Mouse (Mus musculus) G1E (cell line): Measurements from ENCODE around the gene Chaf1a. TPM values are rescaled to one million over a fixed set of nuclear protein-coding genes. Genes with fewer than 3 reads are reported as not detected.

Experiments
- ATAC-seq: 2 replicates; pipeline ENCODE4 v1.8.0; 2016; ENCODE audit warnings: mild to moderate bottlenecking; ENCODE audit not compliant: insufficient number of reproducible peaks, poor library complexity, low FRiP score, severe bottlenecking; ENCODE audit errors: extremely low read depth
- DNase-seq: peaks from one replicate; pipeline ENCODE4 v3.0.0; 2012; ENCODE audit warnings: low spot score
- H3K27me3 ChIP-seq: 2 replicates; pipeline ENCODE4 v1.6.1; 2012; ENCODE audit warnings: mild to moderate bottlenecking, low read length, inconsistent platforms; ENCODE audit not compliant: insufficient read depth
- H3K36me3 ChIP-seq: replicated peaks from 2 replicates; pipeline ENCODE3; 2012; ENCODE audit warnings: mild to moderate bottlenecking, inconsistent platforms
- H3K4me1 ChIP-seq: 2 replicates; pipeline ENCODE4 v1.6.1; 2012; ENCODE audit warnings: low read depth, low read length, inconsistent platforms, mixed read lengths; ENCODE audit not compliant: insufficient read depth
- H3K4me3 ChIP-seq: 2 replicates; pipeline ENCODE4 v1.5.1; 2012; ENCODE audit warnings: low read depth, mild to moderate bottlenecking, inconsistent platforms, low read length, moderate library complexity, mixed read lengths
- H3K9me3 ChIP-seq: replicated peaks from 2 replicates; pipeline ENCODE4 v1.6.1; 2012; ENCODE audit warnings: inconsistent platforms
- CTCF ChIP-seq: IDR thresholded peaks from 2 replicates; pipeline ENCODE4 v1.5.1; 2012; ENCODE audit warnings: low read depth, low read length, inconsistent platforms, mixed read lengths
- GATA1 ChIP-seq: IDR thresholded peaks from 2 replicates; pipeline ENCODE4 v1.6.1; 2012; ENCODE audit warnings: borderline replicate concordance, low read length, inconsistent platforms, mixed read lengths
- GATA2 ChIP-seq: IDR thresholded peaks from 2 replicates; pipeline ENCODE4 v1.6.1; 2012; ENCODE audit warnings: low read depth, low read length, inconsistent platforms, borderline replicate concordance
- POLR2AphosphoS5 ChIP-seq: IDR thresholded peaks from 2 replicates; pipeline ENCODE4 v1.6.1; 2012; ENCODE audit warnings: low read depth, low read length, inconsistent platforms; ENCODE audit not compliant: insufficient replicate concordance
- TAL1 ChIP-seq: conservative IDR thresholded peaks from 2 replicates; pipeline ENCODE4 v1.6.1; 2012; ENCODE audit warnings: low read depth, low read length, inconsistent platforms, mixed read lengths
- polyA plus RNA-seq: library from polyadenylated mRNA; stranded (reverse); fragments of >175 nt; gene quantifications from 2 replicates; pipeline ENCODE4 v1.2.3, GENCODE M21; 2012
- total RNA-seq, 2 experiments: library from RNA; stranded (forward) in 1 of 2; stranded (reverse) in 1 of 2; fragments of 200-1000 nt in 1 of 2; fragments of >200 nt in 1 of 2; fragmentation: Nextera tagmentation in 1 of 2; gene quantifications; 2 replicates each; pipeline ENCODE4 v1.2.3; 2014 to 2017

Gene Chaf1a
- total and polyA plus RNA-seq, 3 experiments: 31.2 to 143 (median 31.3) TPM

GRCm38 (mm10) chr17:56106981-56107380 lies 66.7 kb downstream of the Chaf1a start:
- Histone ChIP-seq H3K4me3 (no peak overlapping the region), H3K36me3 (peaks cover 63% of the 10 kb centered on the region), H3K27me3 (no peaks in the 10 kb centered on the region), H3K4me1 (peaks cover 3% of the 10 kb centered on the region; the same call in 1 of the 2 replicates), H3K9me3 (no peaks in the 10 kb centered on the region)
- ATAC-seq: no peak
- no peak for TF ChIP-seq GATA1
- TF ChIP-seq POLR2AphosphoS5: no peak
- no peak for TF ChIP-seq CTCF
- no peak for TF ChIP-seq GATA2
- TF ChIP-seq TAL1: no peak
- no peak for DNase-seq

- Histone ChIP-seq H3K36me3 (peaks cover 62% of the 10 kb centered on the region), H3K4me1 (peaks cover 3% of the 10 kb centered on the region; the same call in 1 of the 2 replicates), H3K27me3 (no peaks in the 10 kb centered on the region), H3K4me3 (no peak overlapping the region), H3K9me3 (no peaks in the 10 kb centered on the region)
- ATAC-seq (no peak), DNase-seq (no peak)
- no peak for TF ChIP-seq POLR2AphosphoS5
- TF ChIP-seq GATA2: no peak
- no peak for TF ChIP-seq GATA1
Measured at GRCm38 (mm10) chr17:56107736-56108135, 67.5 kb downstream of the Chaf1a start.

- DNase-seq (no peak), ATAC-seq (no peak)
- Histone ChIP-seq H3K4me1 (peaks cover 3% of the 10 kb centered on the region; the same call in 1 of the 2 replicates), H3K36me3 (peaks cover 58% of the 10 kb centered on the region), H3K4me3 (no peak overlapping the region), H3K27me3 (no peaks in the 10 kb centered on the region), H3K9me3 (no peaks in the 10 kb centered on the region)
- TF ChIP-seq GATA1 (no peak), CTCF (no peak), POLR2AphosphoS5 (no peak), TAL1 (no peak)
Measured at GRCm38 (mm10) chr17:56108334-56109044, 68.2 kb downstream of the Chaf1a start.

GRCm38 (mm10) chr17:56109219-56110051 lies 69.2 kb downstream of the Chaf1a start, which contains the start of gene Plin4:
TSS of gene Plin4 (minus strand) at chr17:56109803.
- DNase-seq: no peak
- TF ChIP-seq CTCF: no peak

GRCm38 (mm10) chr17:56110571-56110970 lies 70.3 kb downstream of the Chaf1a start:
- no peaks in the 10 kb centered on the region for H3K9me3 ChIP-seq
- no peak for ATAC-seq
- H3K4me1 ChIP-seq: peaks cover 3% of the 10 kb centered on the region; the same call in 1 of the 2 replicates
- TF ChIP-seq CTCF: no peak
- no peak for TF ChIP-seq GATA2
- no peak for TF ChIP-seq TAL1
- no peak for TF ChIP-seq GATA1
- no peak for TF ChIP-seq POLR2AphosphoS5
- H3K36me3 ChIP-seq: peaks cover 51% of the 10 kb centered on the region
- H3K27me3 ChIP-seq: peaks cover 4% of the 10 kb centered on the region; the same call in 1 of the 2 replicates
- H3K4me3 ChIP-seq: no peak overlapping the region
- no peak for DNase-seq

More at GRCm38 (mm10) chr17:56109219-56110051, 69.2 kb downstream of the Chaf1a start, which contains the start of gene Plin4:
- Histone ChIP-seq H3K4me3 (no peak within 1 kb of the TSS), H3K36me3 (peaks cover 51% of the 10 kb centered on the region), H3K9me3 (no peaks in the 10 kb centered on the region), H3K4me1 (peaks cover 3% of the 10 kb centered on the region; the same call in 1 of the 2 replicates), H3K27me3 (no peaks in the 10 kb centered on the region)
- ATAC-seq: no peak

GRCm38 (mm10) chr17:56111021-56111420 lies 70.8 kb downstream of the Chaf1a start:
- no peak for ATAC-seq
- peaks cover 9% of the 10 kb centered on the region; the same call in 1 of the 2 replicates for H3K27me3 ChIP-seq
- no peak for DNase-seq

More at GRCm38 (mm10) chr17:56111021-56111420, 70.8 kb downstream of the Chaf1a start:
- Histone ChIP-seq H3K9me3 (no peaks in the 10 kb centered on the region), H3K4me1 (peaks cover 3% of the 10 kb centered on the region; the same call in 1 of the 2 replicates), H3K36me3 (peaks cover 51% of the 10 kb centered on the region), H3K4me3 (no peak overlapping the region)
- TF ChIP-seq TAL1 (no peak), CTCF (no peak), POLR2AphosphoS5 (no peak), GATA2 (no peak), GATA1 (no peak)
